Mouse (Mus musculus) layer of hippocampus, postnatal 36 days (tissue): ENCODE results near the gene Arpc2. TPM values are rescaled to one million over a fixed set of nuclear protein-coding genes. Genes with fewer than 3 reads are reported as not detected.

Experiments used
- DNase-seq, 2 experiments: peaks; one replicate each; pipeline ENCODE4 v3.0.0; 2022
- microRNA-seq, 2 experiments: library from miRNA; unstranded; fragments of <30 nt; microRNA quantifications; one replicate each; pipeline ENCODE4 v1.2.0; 2021
- total RNA-seq, 2 experiments: library from RNA; stranded (reverse); gene quantifications; 2 replicates each; pipeline ENCODE4 v1.2.3; 2021

The Arpc2 gene
- total RNA-seq, 2 experiments from 2014 or later = 394 to 402 TPM

GRCm38 (mm10) chr1:74303509-74304338 is 67.8 kb downstream of the Arpc2 start:
- DNase-seq = peak; percentile 65 to 66

GRCm38 (mm10) chr1:74304339-74304790 is 68.5 kb downstream of the Arpc2 start:
- no peak for DNase-seq

DNA sequence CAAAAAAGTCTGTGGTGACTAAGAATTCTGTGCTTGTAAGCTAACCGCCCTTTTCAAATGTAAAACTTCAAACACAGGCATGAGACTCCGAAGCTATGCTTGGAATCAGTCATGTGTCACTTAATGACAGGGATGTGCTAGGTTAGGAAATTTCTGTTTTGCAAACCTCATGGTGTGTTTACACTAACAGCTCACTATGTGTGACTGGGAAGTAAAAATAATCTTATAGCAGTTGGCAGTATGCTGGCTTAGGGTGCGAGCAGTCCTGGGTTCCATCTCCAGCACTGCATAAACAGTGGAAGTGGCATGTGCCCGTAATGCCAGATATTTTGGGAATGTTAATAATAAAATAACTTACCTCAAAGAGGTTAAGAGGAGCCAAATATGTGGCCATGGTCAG is 69.1 kb downstream of the Arpc2 start:
- DNase-seq = no peak

- no peak for DNase-seq
Measured at GRCm38 (mm10) chr1:74305522-74305921, 69.6 kb downstream of the Arpc2 start, which contains the start of gene Tmbim1. Gene Tmbim1 (minus strand): TSS chr1:74305622.

GRCm38 (mm10) chr1:74307146-74307545 is 71.3 kb downstream of the Arpc2 start:
- no peak for DNase-seq

DNA sequence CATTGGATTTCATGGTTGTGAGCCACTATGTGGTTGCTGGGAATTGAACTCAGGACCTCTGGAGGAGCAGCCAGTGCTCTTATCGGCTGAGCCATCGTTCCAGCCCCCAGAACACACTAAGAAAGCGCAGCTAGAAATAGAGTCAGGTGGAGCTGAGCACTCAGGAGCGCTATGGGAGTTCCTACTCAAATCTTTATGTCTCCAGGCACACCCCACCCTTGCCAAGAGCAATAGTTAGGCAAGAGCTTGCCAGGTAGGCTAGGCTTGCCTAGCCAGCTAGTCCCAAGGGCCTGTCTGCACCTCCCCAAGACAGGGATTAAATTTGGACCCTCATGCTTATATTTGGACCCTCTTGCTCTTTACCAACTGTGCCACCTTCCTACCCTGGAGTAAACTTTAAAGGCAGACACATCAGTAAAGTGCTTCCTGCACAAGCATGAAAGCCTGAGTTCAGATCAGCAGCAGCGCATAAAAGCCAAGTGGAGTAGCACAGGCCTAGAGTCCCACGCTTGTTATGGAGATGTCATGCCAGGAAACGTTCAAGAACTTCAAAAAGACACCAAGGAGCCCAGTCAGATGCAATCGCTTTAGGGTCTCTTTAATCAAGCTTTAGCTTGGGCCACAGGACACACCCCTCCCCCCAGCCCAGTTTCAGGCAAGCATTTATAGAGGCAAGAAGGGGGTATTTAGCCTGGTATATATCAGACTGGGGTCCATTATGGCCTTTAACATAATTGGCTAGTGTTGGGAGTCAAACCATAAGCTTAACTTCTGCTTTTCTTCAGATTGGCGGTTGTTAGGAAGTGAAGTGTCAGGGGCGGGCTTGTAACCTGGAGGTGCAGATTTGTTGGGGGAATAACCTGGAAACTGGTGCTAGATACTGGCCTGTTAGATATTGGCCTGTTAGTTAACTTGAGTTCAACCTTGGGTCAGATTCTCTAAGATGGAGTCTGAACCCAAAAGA is 72.4 kb downstream of the Arpc2 start:
- DNase-seq = no peak

DNA sequence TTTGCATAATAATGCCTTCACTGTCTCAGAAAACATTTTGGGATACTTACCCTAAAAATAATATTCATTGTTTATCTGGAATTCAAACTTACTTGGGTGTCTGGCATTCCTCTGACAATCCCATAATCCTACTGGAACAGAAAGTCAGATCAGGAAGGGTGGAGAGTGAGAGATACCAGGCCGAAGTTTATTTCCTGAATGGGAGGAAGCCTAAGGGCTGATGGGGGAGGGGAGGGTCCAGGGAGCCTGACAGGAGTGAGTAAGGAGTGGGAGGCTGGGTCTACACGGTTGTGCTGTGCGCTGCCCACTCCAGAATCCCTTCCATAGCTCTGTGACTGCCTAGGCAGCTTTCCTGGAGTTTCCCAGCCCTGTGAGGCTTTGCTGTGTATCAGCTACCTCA is 73.9 kb downstream of the Arpc2 start:
- no peak for DNase-seq

GRCm38 (mm10) chr1:74313049-74313692 is 77.3 kb downstream of the Arpc2 start:
- DNase-seq = peak in 1 of 2 experiments; percentile 57

GRCm38 (mm10) chr1:74314796-74315195 is 78.9 kb downstream of the Arpc2 start:
- DNase-seq = no peak

DNA sequence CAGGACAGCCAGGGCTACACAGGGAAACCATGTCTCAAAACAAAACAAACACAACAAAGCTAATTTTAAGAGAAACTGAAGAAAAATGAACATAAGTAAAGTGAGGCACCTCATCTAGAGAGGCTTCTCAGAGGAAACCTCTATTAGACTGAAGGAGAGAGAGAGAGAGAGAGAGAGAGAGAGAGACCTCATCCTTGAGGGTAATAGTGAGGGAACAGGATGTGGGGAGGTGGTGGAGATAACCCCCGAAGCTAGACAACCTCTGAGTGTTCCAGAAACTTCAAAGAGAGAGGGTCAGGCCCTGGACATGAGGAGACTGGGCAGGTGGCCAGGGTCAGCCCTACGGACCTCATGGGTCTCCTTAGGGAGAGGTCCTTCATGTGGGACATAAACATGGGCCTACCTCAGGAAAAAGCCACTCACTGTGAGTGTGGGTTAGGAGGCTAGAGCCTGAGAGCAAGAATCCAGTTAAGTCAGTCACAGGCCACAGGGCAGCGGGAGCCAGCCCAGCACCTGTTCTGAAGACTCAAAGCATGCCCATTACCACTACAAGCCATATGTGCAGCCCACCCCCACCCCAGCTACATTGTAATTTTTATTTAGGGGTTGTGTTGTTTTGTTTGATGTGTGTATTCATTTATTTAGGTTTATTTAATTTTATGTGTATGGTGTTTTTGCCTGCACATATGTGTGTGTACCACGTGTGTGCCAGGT is 80.4 kb downstream of the Arpc2 start:
- no peak for DNase-seq

Small RNA genes lying within 50 kb of the gene (microRNA-seq; reads per million reads assigned to microRNA genes)
- 0 reads per million in 2 experiments for gene Mir1928

Other genes starting within 250 kb of the Arpc2 start
- 10 to 100 TPM; 34.5 to 48.6 TPM for gene Tns1, start 111.6 kb upstream of the Arpc2 start, total RNA-seq
- not detected for gene Rufy4, start 110.5 kb upstream of the Arpc2 start, total RNA-seq
- under 1 TPM in 1 of 2 experiments, not detected in 1; 0.13 TPM for gene Cxcr2, start 82.1 kb upstream of the Arpc2 start, total RNA-seq
- gene Cxcr1, start 41.5 kb upstream of the Arpc2 start, total RNA-seq = not detected
- gene Gpbar1, start 42.5 kb downstream of the Arpc2 start, total RNA-seq = not detected
- gene Aamp, start 48.7 kb downstream of the Arpc2 start, total RNA-seq = 100 to 1,000 TPM; 148 to 159 TPM
- 100 to 1,000 TPM; 168 to 188 TPM for gene Pnkd, start 48.8 kb downstream of the Arpc2 start, total RNA-seq
- gene Tmbim1, start 69.5 kb downstream of the Arpc2 start, total RNA-seq = 10 to 100 TPM; 25.1 to 25.4 TPM
- 1 to 10 TPM; 1.0 to 1.2 TPM for gene Catip, start 126.0 kb downstream of the Arpc2 start, total RNA-seq
- gene Slc11a1, start 139.1 kb downstream of the Arpc2 start, total RNA-seq = 1 to 10 TPM; 2.6 to 3.6 TPM
- gene Ctdsp1, start 155.4 kb downstream of the Arpc2 start, total RNA-seq = 10 to 100 TPM; 25.9 to 28.4 TPM
- under 1 TPM; 0.10 to 0.33 TPM for gene Vil1, start 173.3 kb downstream of the Arpc2 start, total RNA-seq